Mouse (Mus musculus): ENCODE data around the gene Neo1.

- TF ChIP-seq CTCF (conservative IDR thresholded peaks at IDR 0.05; ENCODE audit: insufficient read depth, insufficient read length, low read depth, low read length) (no peak), POLR2A (IDR thresholded peaks at IDR 0.05; ENCODE audit: low read depth, low read length) (no peak)
These were observed 191.6 kb downstream of the Neo1 start for GRCm38 (mm10) chr9:58844597-58844996.
